Mouse (Mus musculus) frontal cortex, postnatal 25 days (tissue): ENCODE results near the gene Stab2.

Experiments
- DNase-seq, 2 experiments: peaks; one replicate each; pipeline ENCODE4 v3.0.0; 2022; ENCODE audit warnings: low spot score in 2 of 2

Stab2 gene

DNA sequence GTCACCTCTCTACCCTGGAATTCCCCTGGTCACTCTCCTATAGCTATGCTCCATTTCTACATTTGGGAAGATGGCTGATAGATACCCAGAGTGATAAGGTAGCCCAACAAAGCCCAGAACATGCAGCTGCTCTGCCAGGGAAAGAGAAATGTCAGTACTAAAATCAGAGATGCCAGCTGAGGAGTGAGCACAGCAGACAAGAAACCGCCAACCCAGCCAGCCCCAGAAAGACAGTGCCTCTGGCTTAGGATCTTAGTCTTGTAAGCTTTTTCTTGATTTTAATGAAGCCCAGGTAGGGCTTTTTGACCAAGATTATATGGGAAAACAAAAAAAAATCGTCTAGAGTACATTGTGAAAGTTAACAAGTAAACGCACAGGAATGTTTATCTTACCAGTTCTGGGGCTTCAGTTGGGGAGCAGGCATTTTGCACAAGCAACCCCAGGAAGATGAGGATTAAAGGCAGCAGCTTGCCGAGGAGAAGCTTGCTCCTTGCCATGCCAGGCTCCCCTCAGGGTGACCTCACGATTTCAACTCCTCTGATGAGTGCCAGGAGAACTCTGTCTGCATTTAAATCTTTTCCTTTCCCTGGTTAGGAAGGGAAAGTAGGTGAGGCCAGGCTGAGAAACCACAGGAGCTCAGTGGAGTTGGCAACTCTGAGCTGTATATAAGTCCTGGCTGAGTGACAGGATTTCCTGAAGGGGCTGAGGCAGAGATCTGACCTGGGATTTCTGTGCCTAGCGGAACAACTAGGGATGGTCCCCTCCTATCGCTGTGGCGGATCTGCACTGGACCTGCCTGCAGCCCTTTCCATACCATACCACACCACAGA is at the start of gene Stab2:
Gene Stab2 (minus strand): TSS at position 641 of the 830 bp plus-strand sequence.
- DNase-seq = no peak

DNA sequence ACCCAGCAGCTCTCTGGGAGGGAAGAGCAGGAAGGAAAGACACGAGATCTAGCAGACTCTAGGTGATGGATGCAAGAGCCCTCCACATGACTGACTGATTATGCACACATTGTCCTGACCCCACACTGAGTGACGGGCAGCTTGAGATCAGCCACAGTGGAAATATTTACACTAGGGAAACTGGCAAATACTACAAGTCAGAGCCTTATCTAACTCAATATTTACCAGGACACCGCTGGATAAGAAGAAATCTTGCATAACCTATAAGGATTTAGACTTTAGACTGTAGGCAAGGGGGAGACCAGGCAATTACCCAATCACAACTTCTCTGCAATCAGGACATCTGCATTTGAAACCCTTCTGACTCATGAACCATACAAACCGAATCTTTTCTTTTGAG is 43.9 kb upstream of the Stab2 start:
- no peak for DNase-seq

DNA sequence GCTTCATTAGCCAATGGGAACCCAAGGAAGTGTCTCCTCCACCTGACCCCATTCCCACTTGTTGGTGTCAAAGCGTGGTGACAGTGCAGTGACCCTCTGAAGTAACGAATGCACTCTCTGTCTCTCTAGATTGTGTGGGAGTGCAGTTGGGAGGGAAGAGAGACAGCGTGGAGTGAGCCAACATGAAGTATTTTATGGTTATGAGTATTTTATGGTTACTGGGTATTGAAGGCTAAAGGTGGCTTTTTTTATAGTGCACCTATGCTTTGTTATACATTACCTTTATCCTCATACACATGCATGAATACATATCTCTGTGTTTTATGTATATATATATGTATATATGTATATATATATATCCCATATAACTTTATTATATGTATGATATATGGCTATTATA is 41.4 kb upstream of the Stab2 start:
- no peak for DNase-seq

GRCm38 (mm10) chr10:87046931-87047468 is 39.2 kb upstream of the Stab2 start:
- DNase-seq = no peak

- DNase-seq = no peak
Observed at GRCm38 (mm10) chr10:87046469-87046868, 38.6 kb upstream of the Stab2 start.

DNA sequence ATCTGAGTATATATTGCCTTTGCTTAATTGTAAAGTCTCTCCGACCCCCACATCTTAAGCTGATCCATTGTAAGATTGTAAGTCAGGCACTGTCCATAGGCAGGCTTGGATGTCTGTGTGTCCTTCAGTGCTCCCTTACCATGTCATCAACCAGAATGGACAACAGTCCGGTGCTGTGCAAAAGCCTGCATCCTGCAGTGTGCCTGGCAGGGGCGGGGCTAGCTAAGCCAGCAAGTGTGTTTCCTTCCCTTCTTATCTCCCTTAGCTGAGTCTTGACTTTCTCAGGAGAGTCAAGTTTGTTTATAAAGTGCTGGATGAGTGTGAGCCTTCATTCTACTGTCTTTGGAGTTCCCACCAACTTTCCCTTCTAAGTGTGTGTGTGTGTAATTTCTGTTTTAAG is 37.4 kb upstream of the Stab2 start:
- no peak for DNase-seq

- no peak for DNase-seq
Observed at GRCm38 (mm10) chr10:87041265-87041664, 33.4 kb upstream of the Stab2 start.

DNA sequence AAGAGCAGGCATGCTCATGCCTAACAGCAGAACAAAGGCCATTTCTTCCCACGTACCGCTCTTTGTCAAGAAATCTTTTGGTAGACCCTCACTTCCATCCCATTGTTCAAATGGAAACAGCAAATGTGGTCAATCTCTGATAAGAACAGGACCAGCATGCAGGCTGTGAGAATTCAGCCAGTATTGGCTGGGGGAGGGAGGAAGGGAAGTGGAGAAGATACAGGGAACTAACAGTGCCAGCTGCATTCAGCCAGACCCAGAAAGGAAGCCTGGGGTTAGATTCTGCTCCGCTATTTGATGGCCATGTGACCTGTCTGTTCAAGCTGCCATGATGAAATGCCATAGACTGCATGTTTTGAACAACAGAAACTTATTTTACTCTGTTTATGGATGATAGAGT is 32.0 kb upstream of the Stab2 start:
- DNase-seq = no peak

GRCm38 (mm10) chr10:87039340-87039739 is 31.5 kb upstream of the Stab2 start:
- DNase-seq = no peak

GRCm38 (mm10) chr10:87037062-87037461 is 29.2 kb upstream of the Stab2 start:
- no peak for DNase-seq

GRCm38 (mm10) chr10:87036271-87036703 is 28.5 kb upstream of the Stab2 start:
- DNase-seq = no peak

DNA sequence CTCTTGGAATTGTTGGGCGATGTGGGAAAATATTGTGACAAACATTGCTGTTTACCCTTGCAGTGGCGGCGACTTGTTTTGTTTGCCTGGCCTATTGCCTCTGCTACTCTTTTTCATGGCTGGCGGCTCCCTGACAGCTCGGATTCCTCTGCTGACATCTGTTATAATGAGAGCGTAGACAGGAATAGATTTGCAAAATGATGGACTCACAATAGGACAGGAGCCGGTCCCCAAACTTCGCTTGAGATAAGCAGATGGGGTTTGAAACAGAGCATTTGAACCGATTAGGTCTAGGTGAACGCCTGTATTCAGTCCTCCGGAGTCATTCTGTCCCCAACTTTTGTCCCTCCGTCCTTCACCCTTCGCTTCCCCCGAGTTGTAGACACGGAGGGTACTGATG is 28.0 kb upstream of the Stab2 start:
- no peak for DNase-seq

- no peak for DNase-seq
Observed at GRCm38 (mm10) chr10:87032768-87033167, 24.9 kb upstream of the Stab2 start.

GRCm38 (mm10) chr10:87024884-87025283 is 17.1 kb upstream of the Stab2 start:
- peak; percentile 50 to 78 for DNase-seq

- DNase-seq = peak; percentile 29 to 44
Observed at GRCm38 (mm10) chr10:87020711-87021110, 12.9 kb upstream of the Stab2 start.

GRCm38 (mm10) chr10:87018876-87019275 is 11.1 kb upstream of the Stab2 start:
- no peak for DNase-seq

- no peak for DNase-seq
Observed at GRCm38 (mm10) chr10:87016151-87016692, 8.4 kb upstream of the Stab2 start.

GRCm38 (mm10) chr10:87015403-87015802 is 7.6 kb upstream of the Stab2 start:
- no peak for DNase-seq

- DNase-seq = no peak
Observed at GRCm38 (mm10) chr10:87014391-87014965, 6.7 kb upstream of the Stab2 start.

GRCm38 (mm10) chr10:87012087-87012486 is 4.3 kb upstream of the Stab2 start:
- DNase-seq = no peak

- no peak for DNase-seq
Observed at GRCm38 (mm10) chr10:87008215-87008499, 332 bp upstream of the Stab2 start.

GRCm38 (mm10) chr10:86992238-86992976 is 15.4 kb downstream of the Stab2 start:
- DNase-seq = no peak
